Mouse (Mus musculus): ENCODE measurements at regions not wholly inside any gene's neighbourhood (a gene's known extent, or its start where the extent isn't known, plus 50 kb on each side); places are given as distances from the start of the nearest gene placed in this dataset.

- TF ChIP-seq CTCF (IDR thresholded peaks at IDR 0.05; ENCODE audit: extremely low read depth, insufficient read depth, insufficient read length, insufficient replicate concordance) (no peak), POLR2A (IDR thresholded peaks at IDR 0.05; ENCODE audit: low read depth, low read length) (no peak)
Observed at GRCm38 (mm10) chr1:61074127-61074526, 96.4 kb downstream of the Icos start.
